Mouse (Mus musculus) testis, adult 2 months (tissue): ENCODE data around the gene Iba57.
A peak's percentile ranks its signal among the peaks of the same experiment; 100 is the strongest.

Source experiments
- CTCF ChIP-seq: fragments of 200-500 bp; IDR thresholded peaks from 2 replicates; pipeline ENCODE4 v1.5.1; 2012; ENCODE audit warnings: low read depth, mild to moderate bottlenecking, inconsistent platforms, low read length, moderate library complexity; ENCODE audit not compliant: control insufficient read depth, insufficient read depth, insufficient replicate concordance
- POLR2A ChIP-seq: fragments of 200-500 bp; IDR thresholded peaks from 2 replicates; pipeline ENCODE4 v1.6.1; 2012; ENCODE audit warnings: low read depth, mild to moderate bottlenecking, inconsistent platforms, low read length, moderate library complexity; ENCODE audit not compliant: control insufficient read depth

DNA sequence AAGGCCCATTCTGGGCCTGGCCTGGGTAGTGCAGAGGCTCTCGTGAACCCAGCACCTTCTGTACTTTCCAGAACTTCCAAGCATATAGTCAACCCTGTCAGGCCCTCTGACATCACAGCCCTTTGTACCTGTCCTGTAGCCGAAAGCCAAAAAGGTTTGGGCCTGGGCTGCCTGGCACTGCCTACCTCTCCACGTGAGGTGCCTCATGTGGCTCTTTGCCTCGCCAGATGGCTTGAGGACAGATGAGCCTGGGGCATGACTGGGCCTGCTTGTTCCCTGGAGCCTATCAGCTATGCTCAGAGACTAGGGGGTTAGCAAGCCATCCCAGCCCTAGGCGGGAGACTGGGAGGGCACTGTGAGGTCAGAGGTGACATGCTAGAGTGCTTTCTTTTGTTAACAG is 22.0 kb upstream of the Iba57 start:
- TF ChIP-seq CTCF (no peak), POLR2A (0 out of 2 replicates have a peak, but pooled peaks have one; percentile 23)
